Comparison of ENCODE assay signal across 8 mouse cellular contexts in the genomic region with DNA sequence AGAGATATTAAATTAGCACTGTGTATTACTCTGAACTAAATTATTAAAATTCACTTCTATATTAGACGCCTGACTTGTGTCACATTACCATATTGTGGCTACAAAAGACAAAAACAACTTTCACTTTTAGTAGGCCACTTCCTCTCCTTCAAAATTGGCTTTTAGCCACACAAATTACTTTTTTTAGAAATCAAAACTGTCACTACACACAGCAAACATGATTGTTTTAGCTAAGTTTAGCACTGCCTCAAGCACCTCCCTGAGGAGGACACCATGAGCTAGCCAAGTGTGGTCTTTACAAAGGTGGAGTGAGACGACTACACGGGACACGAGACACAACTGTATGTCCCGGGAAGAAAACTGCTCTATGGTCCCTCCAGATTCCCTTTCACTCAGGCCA. TPM values are rescaled to one million over a fixed set of nuclear protein-coding genes. Genes with fewer than 3 reads are reported as not detected.
DNase-seq lines count a peak whose midpoint lies in the region; ATAC-seq and TF ChIP-seq lines count a peak whose summit lies in the region.

No protein-coding gene starts in this region.

- TF ChIP-seq POLR2A in myocyte (IDR thresholded peaks at IDR 0.05; ENCODE audit: insufficient read length, low read depth) = no peak

- H3K4me1 ChIP-seq in kidney, postnatal 0 days (replicated peaks; ENCODE audit: insufficient read depth, low read length) = 0 out of 2 replicates have a peak, but pooled peaks cover 3% of the 10 kb centered on the region
- H3K4me1 ChIP-seq in kidney, embryonic 14.5 days (ENCODE audit: control insufficient read depth, insufficient read depth, low read length) = peaks cover 4% of the 10 kb centered on the region; the same call in 1 of the 2 replicates
- H3K4me1 ChIP-seq in intestine, embryonic 15.5 days (replicated peaks) = 0 out of 2 replicates have a peak, but pooled peaks cover 2% of the 10 kb centered on the region
- H3K4me1 ChIP-seq in forebrain, embryonic 12.5 days = no peaks in the 10 kb centered on the region
- no peaks in the 10 kb centered on the region for H3K4me1 ChIP-seq in midbrain, embryonic 15.5 days

- H3K9me3 ChIP-seq in kidney, postnatal 0 days (replicated peaks; ENCODE audit: low read length) = no peaks in the 10 kb centered on the region
- no peaks in the 10 kb centered on the region for H3K9me3 ChIP-seq in kidney, embryonic 14.5 days (ENCODE audit: control insufficient read depth, low read length)
- H3K9me3 ChIP-seq in intestine, embryonic 15.5 days = no peaks in the 10 kb centered on the region
- H3K9me3 ChIP-seq in forebrain, embryonic 12.5 days = no peaks in the 10 kb centered on the region
- no peaks in the 10 kb centered on the region for H3K9me3 ChIP-seq in midbrain, embryonic 15.5 days

- TF ChIP-seq CTCF in kidney, postnatal 0 days (IDR thresholded peaks at IDR 0.05; ENCODE audit: low read depth) = no peak

- WGBS in kidney, postnatal 0 days = 58% methylated on average over 5 of the region's 5 CpGs
- 83% methylated on average over 5 of the region's 5 CpGs for WGBS in kidney, embryonic 14.5 days
- WGBS in intestine, embryonic 15.5 days = 37% methylated on average over 5 of the region's 5 CpGs
- WGBS in forebrain, embryonic 12.5 days = 83% methylated on average over 5 of the region's 5 CpGs
- 84% methylated on average over 5 of the region's 5 CpGs for WGBS in midbrain, embryonic 15.5 days

- no peaks in the 10 kb centered on the region for H3K36me3 ChIP-seq in kidney, postnatal 0 days (ENCODE audit: insufficient read depth, low read length)
- H3K36me3 ChIP-seq in kidney, embryonic 14.5 days (ENCODE audit: control insufficient read depth, insufficient read depth, low read length) = no peaks in the 10 kb centered on the region; the same call in 1 of the 2 replicates
- no peaks in the 10 kb centered on the region for H3K36me3 ChIP-seq in intestine, embryonic 15.5 days
- H3K36me3 ChIP-seq in myocyte (ENCODE audit: control insufficient read depth, insufficient read depth) = no peaks in the 10 kb centered on the region
- no peaks in the 10 kb centered on the region for H3K36me3 ChIP-seq in forebrain, embryonic 12.5 days (replicated peaks)
- no peaks in the 10 kb centered on the region for H3K36me3 ChIP-seq in midbrain, embryonic 15.5 days (replicated peaks)

- peaks cover 70% of the 10 kb centered on the region for H3K79me2 ChIP-seq in myocyte (ENCODE audit: control insufficient read depth, insufficient read depth)

- peak; percentile 29 for DNase-seq in kidney, postnatal 0 days (ENCODE audit: low spot score)
- DNase-seq in adipocyte (ENCODE audit: low spot score) = peak; percentile 56
- no peak for DNase-seq in gastrocnemius, postnatal 10 days

- H3K27me3 ChIP-seq in kidney, postnatal 0 days (ENCODE audit: insufficient read depth, low read length) = no peaks in the 10 kb centered on the region
- no peaks in the 10 kb centered on the region for H3K27me3 ChIP-seq in kidney, embryonic 14.5 days (ENCODE audit: control insufficient read depth, insufficient read depth, low read length)
- H3K27me3 ChIP-seq in intestine, embryonic 15.5 days (replicated peaks) = no peaks in the 10 kb centered on the region
- no peaks in the 10 kb centered on the region for H3K27me3 ChIP-seq in myocyte (ENCODE audit: control insufficient read depth, insufficient read depth, insufficient read length)
- no peaks in the 10 kb centered on the region for H3K27me3 ChIP-seq in forebrain, embryonic 12.5 days
- H3K27me3 ChIP-seq in midbrain, embryonic 15.5 days (replicated peaks) = no peaks in the 10 kb centered on the region

- H3K4me3 ChIP-seq in kidney, postnatal 0 days (replicated peaks; ENCODE audit: low read depth, low read length) = no peak overlapping the region
- H3K4me3 ChIP-seq in kidney, embryonic 14.5 days (ENCODE audit: low read length) = no peak overlapping the region
- H3K4me3 ChIP-seq in intestine, embryonic 15.5 days (replicated peaks) = no peak overlapping the region
- H3K4me3 ChIP-seq in myocyte = no peak overlapping the region
- H3K4me3 ChIP-seq in forebrain, embryonic 12.5 days (replicated peaks) = no peak overlapping the region
- no peak overlapping the region for H3K4me3 ChIP-seq in midbrain, embryonic 15.5 days

- no peak overlapping the region for H3ac ChIP-seq in myocyte (ENCODE audit: control insufficient read depth, insufficient read length)

- H3K9ac ChIP-seq in kidney, postnatal 0 days (ENCODE audit: low read depth, low read length) = peak overlapping the region; percentile 32; the same call in 1 of the 2 replicates
- H3K9ac ChIP-seq in kidney, embryonic 14.5 days (ENCODE audit: low read depth, low read length) = no peak overlapping the region
- no peak overlapping the region for H3K9ac ChIP-seq in intestine, embryonic 15.5 days
- no peak overlapping the region for H3K9ac ChIP-seq in forebrain, embryonic 12.5 days
- H3K9ac ChIP-seq in midbrain, embryonic 15.5 days = no peak overlapping the region

- no peak for ATAC-seq in kidney, postnatal 0 days (replicated peaks; ENCODE audit: low FRiP score, low read depth)
- no peak for ATAC-seq in kidney, embryonic 14.5 days (ENCODE audit: low FRiP score, low TSS enrichment)
- 0 out of 2 replicates have a peak, but pooled peaks have one; percentile 17 for ATAC-seq in intestine, embryonic 15.5 days
- ATAC-seq in forebrain, embryonic 12.5 days (ENCODE audit: low FRiP score) = no peak
- ATAC-seq in midbrain, embryonic 15.5 days (replicated peaks) = no peak

- H3K4me2 ChIP-seq in kidney, postnatal 0 days (ENCODE audit: low read length) = peak overlapping the region; percentile 16
- H3K4me2 ChIP-seq in kidney, embryonic 14.5 days (replicated peaks; ENCODE audit: low read depth, low read length) = no peak overlapping the region; the same call in 1 of the 2 replicates
- 0 out of 2 replicates have a peak overlapping the region, but pooled peaks have one; percentile 7 for H3K4me2 ChIP-seq in intestine, embryonic 15.5 days (replicated peaks)
- peak overlapping the region; percentile 71 for H3K4me2 ChIP-seq in myocyte (ENCODE audit: low read depth)
- H3K4me2 ChIP-seq in forebrain, embryonic 12.5 days = no peak overlapping the region
- H3K4me2 ChIP-seq in midbrain, embryonic 15.5 days = no peak overlapping the region

- peak overlapping the region; percentile 47; the same call in 1 of the 2 replicates for H3K27ac ChIP-seq in kidney, postnatal 0 days
- no peak overlapping the region for H3K27ac ChIP-seq in kidney, embryonic 14.5 days (ENCODE audit: low read depth, low read length)
- H3K27ac ChIP-seq in intestine, embryonic 15.5 days = 0 out of 2 replicates have a peak overlapping the region, but pooled peaks have one; percentile 2
- no peak overlapping the region for H3K27ac ChIP-seq in forebrain, embryonic 12.5 days
- H3K27ac ChIP-seq in midbrain, embryonic 15.5 days = no peak overlapping the region

TF ChIP-seq in myocyte, 11 proteins besides CTCF, POLR2A, EP300 and RAD21:
- TF ChIP-seq SRF (IDR thresholded peaks at IDR 0.05; ENCODE audit: control insufficient read depth, insufficient read length, low read depth) = no peak
- TF ChIP-seq USF1 (IDR thresholded peaks at IDR 0.05; ENCODE audit: low read depth) = no peak
- TF ChIP-seq CEBPB (IDR thresholded peaks at IDR 0.05; ENCODE audit: insufficient read depth, poor library complexity, severe bottlenecking) = no peak
- TF ChIP-seq E2F4 (IDR thresholded peaks at IDR 0.05; ENCODE audit: insufficient read depth) = no peak
- no peak for TF ChIP-seq TCF3 (IDR thresholded peaks at IDR 0.05; ENCODE audit: insufficient read length, low read depth)
- TF ChIP-seq MYOD1 (IDR thresholded peaks at IDR 0.05; ENCODE audit: control insufficient read depth in 1 of 3, insufficient read length in 2 of 3, low read depth in 2 of 3) = no peak
- TF ChIP-seq MAX (IDR thresholded peaks at IDR 0.05; ENCODE audit: low read depth) = no peak
- no peak for TF ChIP-seq REST (IDR thresholded peaks at IDR 0.05; ENCODE audit: insufficient read depth, insufficient read length)
- no peak for TF ChIP-seq TCF12 (IDR thresholded peaks at IDR 0.05; ENCODE audit: insufficient read depth, poor library complexity, severe bottlenecking)
- TF ChIP-seq MYOG (IDR thresholded peaks at IDR 0.05; ENCODE audit: control insufficient read depth in 1 of 3, insufficient read depth in 1 of 3, insufficient read length in 2 of 3, low read depth in 2 of 3) = no peak

RNA-seq across cellular contexts. Expression of gene Rfc1, which starts 9.3 kb away (rescaled TPM):
- polyA plus RNA-seq in kidney, postnatal 0 days (2015; fragmentation: Nextera tagmentation; extraction: Ambion mirVana) = 69.1 and 74.3 TPM in 2 replicates
- polyA plus RNA-seq in kidney, embryonic 14.5 days (2014; fragmentation: Nextera tagmentation; extraction: Ambion mirVana) = 94.5 and 100 TPM in 2 replicates
- polyA plus RNA-seq in intestine, embryonic 15.5 days (2015; fragmentation: Nextera tagmentation; extraction: Ambion mirVana) = 67.0 and 91.5 TPM in 2 replicates
- polyA plus RNA-seq in myocyte (2012; fragmentation: generic; extraction: Trizol) = 8.7 TPM
- polyA plus RNA-seq in forebrain, embryonic 12.5 days (2016; fragmentation: Nextera tagmentation; extraction: Ambion mirVana) = 88.1 and 93.8 TPM in 2 replicates
- 10 to 100 TPM; 21.5 to 26.1 TPM for total RNA-seq in gastrocnemius, postnatal 10 days (2021)
- polyA plus RNA-seq in midbrain, embryonic 15.5 days (2015; fragmentation: Nextera tagmentation; extraction: Ambion mirVana) = 25.9 and 27.1 TPM in 2 replicates

RNA-seq across cellular contexts. Expression of gene Klb, which starts 21.9 kb away (rescaled TPM):
- 0.05 and 0.12 TPM in 2 replicates for polyA plus RNA-seq in kidney, postnatal 0 days (2015; fragmentation: Nextera tagmentation; extraction: Ambion mirVana)
- polyA plus RNA-seq in kidney, embryonic 14.5 days (2014; fragmentation: Nextera tagmentation; extraction: Ambion mirVana) = not detected in 2 replicates
- polyA plus RNA-seq in intestine, embryonic 15.5 days (2015; fragmentation: Nextera tagmentation; extraction: Ambion mirVana) = 1.7 and 2.6 TPM in 2 replicates
- polyA plus RNA-seq in myocyte (2012; fragmentation: generic; extraction: Trizol) = 0.01 TPM
- polyA plus RNA-seq in forebrain, embryonic 12.5 days (2016; fragmentation: Nextera tagmentation; extraction: Ambion mirVana) = 0.13 TPM in 1 of 2 replicates, not detected in the other
- total RNA-seq in gastrocnemius, postnatal 10 days (2021) = under 1 TPM; 0.45 to 0.79 TPM
- polyA plus RNA-seq in midbrain, embryonic 15.5 days (2015; fragmentation: Nextera tagmentation; extraction: Ambion mirVana) = 0.13 TPM in 2 replicates

Comparison
In these comparisons a context has a peak if more than half of its experiments do, and no peak if none do; other contexts are left out.
1. H3K27ac ChIP-seq: peak in kidney, postnatal 0 days (single experiment) and intestine, embryonic 15.5 days (single experiment); none in kidney, embryonic 14.5 days (single experiment), forebrain, embryonic 12.5 days (single experiment) and midbrain, embryonic 15.5 days (single experiment).
2. H3K4me2 ChIP-seq: peak in kidney, postnatal 0 days (single experiment), intestine, embryonic 15.5 days (single experiment) and myocyte (single experiment); none in kidney, embryonic 14.5 days (single experiment), forebrain, embryonic 12.5 days (single experiment) and midbrain, embryonic 15.5 days (single experiment).